Mouse (Mus musculus): ENCODE measurements at regions not wholly inside any gene's neighbourhood (a gene's known extent, or its start where the extent isn't known, plus 50 kb on each side); places are given as distances from the start of the nearest gene placed in this dataset.

- no peak for TF ChIP-seq CTCF (IDR thresholded peaks at IDR 0.05; ENCODE audit: low read depth)
- TF ChIP-seq EP300 (IDR thresholded peaks at IDR 0.05; ENCODE audit: low read depth), result no peak
These were observed 132.8 kb upstream of the Slc22a12 start for GRCm38 (mm10) chr19:6675586-6675985.

Data from liver, postnatal 0 days (tissue).